Mouse (Mus musculus): Measurements from ENCODE around the gene Ccdc177. TPM values are rescaled to one million over a fixed set of nuclear protein-coding genes. Genes with fewer than 3 reads are reported as not detected.

Gene Ccdc177
- 10 to 100 TPM; 18.4 to 18.6 TPM for total RNA-seq (2021)
- long read RNA-seq, experiment 1, full-length matches to known transcripts: 15 of 17 reads
- long read RNA-seq, experiment 1, partial matches to known transcripts: 0 of 17 reads
- long read RNA-seq, experiment 1, other reads (novel, unspliced or antisense): 2 of 17 reads
- long read RNA-seq, experiment 2, full-length matches to known transcripts: 17 of 23 reads
- long read RNA-seq, experiment 2, partial matches to known transcripts: 0 of 23 reads
- long read RNA-seq, experiment 2, other reads (novel, unspliced or antisense): 6 of 23 reads

DNA sequence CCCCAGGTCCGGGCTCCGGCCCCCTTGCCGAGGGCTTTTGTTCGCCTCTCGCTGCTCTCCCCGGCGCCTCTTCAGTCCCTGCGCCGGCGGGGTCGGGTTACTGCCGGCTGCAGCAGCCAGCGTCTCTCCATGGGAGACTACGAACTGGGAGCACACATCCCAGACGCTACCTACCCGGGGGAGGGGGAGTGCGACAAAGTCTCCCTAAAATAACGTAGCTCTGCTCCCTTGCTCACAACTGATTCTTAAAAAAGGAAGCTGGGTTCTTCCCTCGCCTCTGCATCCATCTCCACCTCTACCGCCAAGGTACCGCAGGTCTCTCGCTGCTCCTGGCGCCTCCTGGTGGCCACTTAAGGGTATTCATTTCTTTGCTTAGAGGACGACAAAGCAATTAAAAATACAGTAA is at the start of gene Ccdc177:
Gene Ccdc177, minus strand, starts transcription at position 292 of the 406 bp plus-strand sequence.
- peak; percentile 85 to 87 for DNase-seq (ENCODE audit: low spot score in 2 of 2)
- peak; percentile 95 for TF ChIP-seq CTCF (conservative IDR thresholded peaks at IDR 0.05)
- H3K4me3 ChIP-seq: peak within 1 kb of the TSS; percentile 86

DNA sequence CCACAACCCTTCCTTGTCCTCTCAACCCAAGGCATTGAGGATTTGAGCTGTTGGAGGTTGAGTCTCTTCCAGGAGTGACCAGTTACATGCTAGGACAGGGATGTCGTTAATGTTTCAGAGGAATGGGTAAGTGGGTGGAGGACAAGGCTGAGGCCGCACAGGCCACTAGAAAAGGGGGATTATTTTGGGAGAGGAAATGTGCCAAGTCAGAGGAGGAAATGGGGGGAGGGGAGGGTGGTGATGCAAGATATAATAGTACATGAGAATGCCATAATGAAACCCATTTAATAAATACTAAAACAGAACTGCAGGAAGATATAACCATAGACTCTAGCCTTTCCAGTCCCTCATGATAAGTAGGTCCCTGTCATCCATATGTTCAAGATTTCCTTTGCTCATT is 49.5 kb upstream of the Ccdc177 start:
- no peak for TF ChIP-seq CTCF (conservative IDR thresholded peaks at IDR 0.05)
- H3K27ac ChIP-seq: peak overlapping the region; percentile 79
- DNase-seq (ENCODE audit: low spot score in 2 of 2): no peak
- H3K4me3 ChIP-seq: no peak overlapping the region

More for the DNA sequence above, at the start of gene Ccdc177:
- H3K27ac ChIP-seq: peak within 1 kb of the TSS; percentile 91

DNA sequence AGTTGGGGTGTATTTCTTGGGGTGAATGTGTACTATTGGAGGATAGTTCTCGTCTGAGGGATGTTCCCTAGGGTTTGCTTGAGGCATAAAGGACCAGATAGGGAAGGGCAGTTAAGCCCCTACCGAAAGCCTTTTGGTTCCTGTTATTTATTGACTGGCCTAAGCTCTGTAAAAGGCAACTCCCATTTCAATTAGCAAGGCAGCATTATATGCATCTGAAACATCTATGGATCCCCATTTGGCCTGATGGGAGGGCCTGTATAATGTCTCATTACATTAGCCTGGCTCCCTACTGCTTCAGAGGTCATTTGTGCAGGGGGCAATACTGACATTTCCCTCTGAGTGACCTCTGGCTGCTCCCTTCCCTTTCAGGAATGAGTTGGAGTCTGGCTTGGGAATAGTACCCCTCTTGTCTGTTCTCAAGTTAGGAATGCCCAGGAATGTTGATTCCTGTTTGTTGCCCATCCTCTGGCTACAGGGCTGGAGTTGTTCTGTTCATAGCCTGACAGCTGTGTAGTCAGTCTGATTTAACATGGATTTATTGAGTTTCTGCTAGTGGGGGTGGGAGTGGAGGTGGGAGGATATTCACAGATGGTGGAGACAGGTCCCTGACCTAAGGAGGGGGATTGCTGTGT is 47.1 kb upstream of the Ccdc177 start:
- TF ChIP-seq CTCF (conservative IDR thresholded peaks at IDR 0.05): no peak
- no peak for DNase-seq (ENCODE audit: low spot score in 2 of 2)
- no peak overlapping the region for H3K4me3 ChIP-seq
- H3K27ac ChIP-seq: peak overlapping the region; percentile 79; the same call in 1 of the 2 replicates

DNA sequence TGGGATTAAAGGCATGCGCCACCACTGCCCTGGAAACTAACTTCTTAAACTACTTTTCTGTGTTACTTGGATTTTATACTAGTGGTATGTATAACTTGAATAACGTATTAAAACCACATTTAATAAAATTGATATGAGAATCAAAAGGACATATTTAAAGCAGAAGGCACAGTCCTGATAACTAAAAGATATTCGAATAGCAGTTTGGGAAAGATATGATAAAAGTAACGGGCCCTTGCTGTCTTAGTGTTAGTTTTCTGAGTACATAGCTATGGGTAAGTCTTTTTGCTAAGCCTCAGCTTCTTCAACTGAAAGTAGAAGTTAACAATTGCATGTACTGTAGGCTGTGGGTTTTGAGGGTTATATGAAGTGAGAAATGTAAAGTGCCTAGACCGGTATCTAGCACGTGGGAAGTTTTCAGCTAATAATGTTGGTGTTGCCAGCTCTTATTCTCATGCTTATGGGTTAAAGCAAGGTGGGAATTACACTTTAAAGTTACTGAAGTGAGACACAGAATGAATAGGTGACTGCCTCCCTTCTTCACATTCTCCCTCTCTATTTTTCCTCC is 44.5 kb upstream of the Ccdc177 start:
- peak overlapping the region; percentile 79; the same call in 1 of the 2 replicates for H3K27ac ChIP-seq
- no peak for DNase-seq (ENCODE audit: low spot score in 2 of 2)
- no peak for TF ChIP-seq CTCF (conservative IDR thresholded peaks at IDR 0.05)
- no peak overlapping the region for H3K4me3 ChIP-seq

DNA sequence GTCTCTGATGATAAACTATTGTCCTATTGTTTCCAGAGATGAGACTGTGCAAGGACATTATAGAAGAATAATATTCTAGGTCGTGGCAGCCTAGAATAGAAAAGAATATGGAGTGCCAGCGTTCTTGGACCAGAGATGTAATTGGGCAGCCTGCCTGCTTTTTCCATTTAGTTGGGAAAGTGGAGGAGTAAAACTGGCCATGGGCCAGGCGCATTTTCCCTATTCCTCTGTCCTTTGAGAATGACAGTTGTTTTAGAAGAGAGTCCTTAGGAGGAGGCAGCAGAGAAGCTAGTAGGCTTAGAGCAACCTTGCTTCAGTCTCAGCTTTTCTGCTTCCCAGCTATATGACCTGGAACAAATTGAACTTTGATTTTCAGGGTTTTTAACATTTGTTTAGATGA is 43.4 kb upstream of the Ccdc177 start:
- DNase-seq (ENCODE audit: low spot score in 2 of 2): peak; percentile 58 to 79
- Histone ChIP-seq H3K27ac (peak overlapping the region; percentile 79), H3K4me3 (no peak overlapping the region)
- no peak for TF ChIP-seq CTCF (conservative IDR thresholded peaks at IDR 0.05)

DNA sequence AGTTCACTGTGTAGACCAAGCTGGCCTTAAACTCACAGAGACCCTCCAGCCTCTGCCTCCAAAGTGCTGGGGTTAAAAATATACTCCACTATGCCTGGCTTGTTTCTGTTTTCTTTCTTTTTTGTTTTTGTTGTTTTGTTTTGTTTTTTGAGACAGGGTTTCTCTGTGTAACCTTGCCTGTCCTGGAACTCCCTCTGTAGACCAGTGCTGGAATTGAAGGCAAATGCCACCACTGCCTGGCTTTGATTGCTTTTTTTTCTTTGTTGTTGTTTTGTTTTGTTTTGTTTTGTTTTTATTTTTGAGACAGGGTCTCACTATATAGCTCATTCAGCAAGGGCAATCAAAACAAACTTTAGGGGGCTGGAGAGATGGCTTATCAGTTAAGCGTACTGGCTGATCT is 41.0 kb upstream of the Ccdc177 start:
- Histone ChIP-seq H3K4me3 (no peak overlapping the region), H3K27ac (peak overlapping the region; percentile 58)
- peak; percentile 49 for TF ChIP-seq CTCF (conservative IDR thresholded peaks at IDR 0.05)
- no peak for DNase-seq (ENCODE audit: low spot score in 2 of 2)

DNA sequence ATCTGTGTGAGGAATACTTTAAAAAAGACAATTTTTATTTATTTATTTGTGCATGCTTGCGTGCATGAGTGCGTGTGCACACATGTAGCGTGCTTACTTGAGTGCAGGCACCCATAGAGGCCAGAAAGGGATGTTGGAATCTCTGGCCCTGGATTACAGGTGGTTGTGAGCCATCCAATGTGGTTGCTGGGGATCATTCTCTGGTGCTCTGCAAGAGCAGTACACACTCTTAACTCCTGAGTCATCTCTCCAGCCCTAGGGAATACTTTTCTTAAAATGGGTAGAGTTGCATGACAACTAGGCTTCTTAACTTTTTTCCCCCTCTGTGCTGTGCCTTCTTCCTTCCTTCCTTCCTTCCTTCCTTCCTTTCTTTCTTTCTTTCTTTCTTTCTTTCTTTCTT is 39.7 kb upstream of the Ccdc177 start:
- no peak for TF ChIP-seq CTCF (conservative IDR thresholded peaks at IDR 0.05)
- no peak for DNase-seq (ENCODE audit: low spot score in 2 of 2)
- Histone ChIP-seq H3K27ac (peak overlapping the region; percentile 53; the same call in 1 of the 2 replicates), H3K4me3 (no peak overlapping the region)

DNA sequence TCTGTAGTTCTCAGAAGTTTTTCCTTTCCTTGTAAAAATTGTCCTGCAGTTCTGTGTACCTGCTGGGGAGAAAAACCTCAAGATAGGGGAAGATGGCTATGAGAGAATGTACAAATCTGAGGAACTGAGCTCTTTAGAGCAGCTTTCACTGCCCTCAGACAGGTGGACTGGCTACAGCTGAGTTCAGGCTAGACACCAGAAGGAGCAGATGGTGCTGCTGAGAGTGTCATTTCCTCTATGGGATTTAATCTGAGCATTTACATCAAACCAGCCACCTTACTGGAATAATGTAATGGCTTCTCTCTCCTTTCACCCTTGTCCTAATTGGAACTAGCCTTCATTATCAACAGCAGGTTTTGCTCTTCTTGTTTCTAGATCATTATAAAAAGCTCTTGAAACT is 37.8 kb upstream of the Ccdc177 start:
- H3K27ac ChIP-seq: peak overlapping the region; percentile 52; the same call in 1 of the 2 replicates
- H3K4me3 ChIP-seq: no peak overlapping the region
- no peak for DNase-seq (ENCODE audit: low spot score in 2 of 2)
- no peak for TF ChIP-seq CTCF (conservative IDR thresholded peaks at IDR 0.05)

DNA sequence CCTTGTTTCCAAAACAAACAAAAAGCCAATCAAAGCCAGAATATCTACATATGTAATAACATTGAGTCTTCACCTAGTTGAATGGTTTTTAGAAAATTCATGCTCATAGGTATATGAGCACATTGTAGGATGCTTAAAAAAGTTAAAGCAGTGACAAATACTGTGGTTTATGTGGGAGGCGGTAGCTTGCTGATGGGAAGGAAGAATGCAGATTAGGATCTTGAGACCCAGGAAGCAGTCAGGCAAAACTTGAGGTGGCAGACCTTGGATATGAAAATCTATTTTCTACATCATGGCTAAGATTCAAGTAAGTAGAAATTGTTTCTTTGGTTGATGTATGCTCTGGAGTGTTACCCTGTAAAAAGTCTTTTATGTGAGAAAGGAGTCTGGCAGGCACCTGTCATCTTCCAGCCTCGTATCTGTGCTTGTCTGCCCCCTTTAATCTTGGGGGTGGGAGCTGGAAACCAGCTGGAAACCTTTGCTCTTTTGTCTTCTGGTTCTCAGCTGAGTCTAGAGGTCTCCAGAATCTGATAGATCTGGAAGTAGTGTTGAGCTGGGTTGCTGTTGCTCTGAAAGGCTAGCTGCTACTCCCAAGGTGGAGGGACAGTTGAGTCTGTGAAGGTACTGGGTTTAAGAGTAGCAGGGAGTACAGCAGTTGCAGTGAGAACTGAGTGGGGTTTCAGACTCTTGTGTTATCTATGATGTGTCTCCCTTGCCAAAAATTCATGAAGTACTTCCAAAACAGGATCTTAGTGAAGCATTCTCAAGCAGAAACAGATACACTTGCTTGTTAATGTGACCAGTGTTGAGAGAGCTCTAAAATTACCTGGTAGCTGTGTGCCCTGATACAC is 34.7 kb upstream of the Ccdc177 start:
- TF ChIP-seq CTCF (conservative IDR thresholded peaks at IDR 0.05): no peak
- Histone ChIP-seq H3K27ac (peak overlapping the region; percentile 60), H3K4me3 (no peak overlapping the region; the same call in 1 of the 2 replicates)
- no peak for DNase-seq (ENCODE audit: low spot score in 2 of 2)

DNA sequence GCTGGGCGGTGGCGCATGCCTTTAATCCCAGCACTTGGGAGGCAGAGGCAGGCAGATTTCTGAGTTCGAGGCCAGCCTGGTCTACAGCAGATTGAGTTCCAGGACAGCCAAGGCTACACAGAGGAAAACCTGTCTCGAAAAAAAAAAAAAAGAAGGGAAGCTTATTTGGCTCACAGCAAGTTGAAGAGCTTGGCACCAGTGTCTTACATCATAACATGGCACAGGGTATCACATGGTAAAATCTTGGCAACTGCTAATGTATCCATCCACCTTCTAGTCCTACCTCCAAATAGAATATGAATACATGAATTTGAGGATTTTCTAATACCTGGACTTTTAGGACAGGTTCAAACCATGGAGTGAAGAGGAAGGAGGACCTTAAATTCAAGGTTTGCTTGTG is 34.0 kb upstream of the Ccdc177 start:
- no peak for TF ChIP-seq CTCF (conservative IDR thresholded peaks at IDR 0.05)
- Histone ChIP-seq H3K4me3 (no peak overlapping the region), H3K27ac (peak overlapping the region; percentile 60; the same call in 1 of the 2 replicates)
- DNase-seq (ENCODE audit: low spot score in 2 of 2): no peak

DNA sequence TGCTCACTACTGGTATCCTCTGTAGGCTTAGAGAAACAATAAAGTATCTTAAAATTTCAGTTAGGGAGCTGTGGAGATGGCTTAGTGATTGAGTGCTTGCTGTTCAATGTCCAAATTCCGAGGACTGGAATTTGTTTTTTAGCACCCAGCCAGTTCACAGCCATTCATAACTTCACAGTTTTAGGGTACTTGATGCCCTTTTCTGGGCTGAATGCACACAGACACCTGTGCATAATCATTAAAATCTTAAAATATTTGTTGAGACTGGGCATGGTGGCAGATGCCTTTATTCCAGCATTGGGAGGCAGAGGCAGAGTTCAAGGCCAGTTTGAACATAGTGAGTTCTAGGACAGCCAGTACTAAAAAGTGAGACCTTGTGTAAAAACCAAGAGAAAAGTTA is 33.0 kb upstream of the Ccdc177 start:
- Histone ChIP-seq H3K4me3 (no peak overlapping the region; the same call in 1 of the 2 replicates), H3K27ac (peak overlapping the region; percentile 12)
- DNase-seq (ENCODE audit: low spot score in 2 of 2): no peak
- TF ChIP-seq CTCF (conservative IDR thresholded peaks at IDR 0.05): no peak

DNA sequence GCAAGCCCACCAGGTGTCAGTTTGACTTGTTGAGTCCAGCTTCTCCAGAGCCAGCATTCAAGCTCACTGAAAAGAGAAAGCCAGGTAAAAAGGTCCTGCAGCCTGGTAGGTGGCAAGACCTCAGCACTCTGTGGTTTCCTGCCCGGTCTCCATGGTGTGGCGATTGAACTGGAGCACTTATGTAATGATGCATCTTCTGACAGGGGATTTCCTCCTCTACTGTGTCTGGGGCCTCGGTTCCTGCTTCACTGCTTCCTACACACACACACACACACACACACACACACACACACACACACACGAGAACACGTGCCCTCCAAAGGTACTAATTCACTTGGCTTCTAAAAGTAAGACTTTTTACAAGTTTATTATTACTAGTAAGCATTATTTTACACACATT is 32.4 kb upstream of the Ccdc177 start:
- TF ChIP-seq CTCF (conservative IDR thresholded peaks at IDR 0.05): no peak
- no peak for DNase-seq (ENCODE audit: low spot score in 2 of 2)
- Histone ChIP-seq H3K27ac (peak overlapping the region; percentile 99), H3K4me3 (peak overlapping the region; percentile 88)

All from layer of hippocampus, adult 2 months (tissue).